Mouse (Mus musculus) adrenal gland, adult 2 months (tissue): ENCODE measurements around the gene Tfip11. TPM values are rescaled to one million over a fixed set of nuclear protein-coding genes. Genes with fewer than 3 reads are reported as not detected.

Experiments used
- DNase-seq: peaks from one replicate; pipeline ENCODE4 v3.0.0; 2021
- polyA plus RNA-seq: library from polyadenylated mRNA; depleted of rRNA; stranded (reverse); fragments of >200 nt; gene quantifications from 2 replicates; pipeline ENCODE4 v1.2.3, GENCODE M21; 2012; rRNA removed
- total RNA-seq, 2 experiments: library from RNA; stranded (reverse); gene quantifications; 2 replicates each; pipeline ENCODE4 v1.2.3; 2021

Tfip11 gene
- total and polyA plus RNA-seq, 3 experiments, result 30.3 to 38.7 (median 38.1) TPM

DNA sequence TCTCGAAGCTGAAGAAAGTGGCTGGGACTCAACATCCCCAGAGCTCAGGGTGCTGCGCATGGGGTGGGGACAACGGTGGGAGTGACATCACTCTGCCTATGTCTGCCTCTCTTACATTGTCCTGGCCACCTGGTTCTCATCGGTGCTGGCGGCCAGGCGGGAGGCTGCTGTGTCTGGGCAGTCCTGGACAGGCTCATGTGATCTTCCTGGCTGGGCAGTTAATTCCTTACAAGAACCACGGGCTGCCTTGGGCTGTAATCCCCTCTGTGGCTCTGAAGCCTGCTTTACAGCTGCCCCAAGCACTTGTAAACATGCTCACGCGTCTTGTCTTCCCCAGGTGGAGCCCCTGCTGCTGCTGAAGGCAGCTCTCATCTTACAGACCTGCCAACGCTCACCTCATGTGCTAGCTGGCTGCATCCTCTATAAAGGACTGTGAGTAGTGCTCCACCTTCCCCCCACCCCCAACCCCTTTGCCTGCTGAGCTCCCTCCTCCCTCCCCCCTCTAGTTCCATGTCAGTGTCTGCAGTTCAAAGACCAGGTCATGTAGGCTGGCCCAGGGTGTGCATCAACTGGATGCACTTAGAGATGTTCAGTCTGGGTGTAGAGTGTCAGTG is 38.1 kb downstream of the Tfip11 start:
- no peak for DNase-seq

DNA sequence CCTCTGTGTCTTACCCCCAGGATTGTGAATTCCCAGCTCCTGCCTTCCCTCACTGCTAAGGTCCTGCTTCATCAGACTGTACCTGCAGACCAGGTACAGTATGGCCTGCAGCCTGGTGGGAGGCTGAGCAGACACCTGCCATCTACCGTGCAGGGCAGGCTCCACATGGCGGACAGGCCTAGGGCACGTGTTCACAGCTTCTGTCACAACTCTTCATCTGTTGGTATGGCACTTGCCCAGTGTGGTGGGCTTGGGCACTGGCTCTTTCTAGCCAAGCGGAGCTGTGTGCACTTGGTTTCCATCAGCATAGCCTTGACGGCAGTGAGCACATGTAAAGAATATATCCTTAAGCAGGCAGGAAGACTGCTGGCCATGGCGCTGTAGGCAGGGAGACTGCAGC is 40.7 kb downstream of the Tfip11 start:
- no peak for DNase-seq

DNA sequence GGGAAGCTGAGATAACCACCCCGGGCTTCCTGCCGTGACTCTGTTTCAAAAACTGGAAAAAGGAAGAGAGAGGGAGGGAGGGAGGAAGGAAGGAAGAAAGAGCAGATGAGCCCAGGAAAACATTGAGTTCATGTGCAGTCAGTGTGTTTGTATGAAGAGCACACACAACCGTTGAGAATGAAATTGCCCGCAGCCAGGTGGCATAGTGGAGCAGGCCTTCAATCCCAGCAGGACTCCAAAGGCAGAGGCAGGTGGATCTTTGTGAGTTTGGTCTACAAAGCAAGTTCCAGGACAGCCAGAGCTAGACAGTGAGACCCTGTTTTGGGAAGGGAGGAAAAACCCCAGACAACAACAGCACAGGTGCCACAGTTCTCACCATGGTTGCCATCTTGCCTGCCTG is 41.2 kb downstream of the Tfip11 start:
- no peak for DNase-seq

GRCm38 (mm10) chr5:112367929-112368328 is 41.8 kb downstream of the Tfip11 start:
- no peak for DNase-seq

GRCm38 (mm10) chr5:112368666-112369065 is 42.5 kb downstream of the Tfip11 start:
- DNase-seq, result no peak

- no peak for DNase-seq
These were observed 43.2 kb downstream of the Tfip11 start for GRCm38 (mm10) chr5:112369326-112369725.

DNA sequence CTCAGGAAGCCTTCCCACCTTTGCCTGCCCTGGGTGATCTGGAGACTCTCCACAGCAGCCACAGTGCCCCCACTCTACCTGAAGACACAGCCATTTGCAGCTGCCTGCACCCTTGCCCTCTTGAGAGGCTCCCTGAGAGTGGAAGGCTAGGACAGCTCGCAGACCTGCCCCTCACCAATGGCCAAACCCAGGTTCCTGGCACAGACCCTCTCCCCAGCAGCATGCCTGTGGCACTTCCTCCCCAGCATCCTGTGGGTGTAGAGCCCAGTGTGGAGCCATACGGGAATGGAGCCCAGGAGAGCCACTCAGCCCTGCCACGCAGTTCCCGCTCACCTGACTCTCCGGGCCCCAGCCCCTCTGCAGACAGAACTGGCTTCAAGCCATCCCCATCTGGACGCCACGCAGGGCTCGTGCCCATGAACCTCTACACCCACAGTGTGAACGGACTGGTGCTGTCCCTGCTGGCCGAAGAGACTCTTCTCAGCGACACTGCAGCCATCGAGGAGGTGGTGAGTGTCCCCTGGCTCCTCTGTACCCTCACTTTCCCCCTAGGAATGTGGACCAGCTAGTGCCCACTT is 44.2 kb downstream of the Tfip11 start:
- no peak for DNase-seq

DNA sequence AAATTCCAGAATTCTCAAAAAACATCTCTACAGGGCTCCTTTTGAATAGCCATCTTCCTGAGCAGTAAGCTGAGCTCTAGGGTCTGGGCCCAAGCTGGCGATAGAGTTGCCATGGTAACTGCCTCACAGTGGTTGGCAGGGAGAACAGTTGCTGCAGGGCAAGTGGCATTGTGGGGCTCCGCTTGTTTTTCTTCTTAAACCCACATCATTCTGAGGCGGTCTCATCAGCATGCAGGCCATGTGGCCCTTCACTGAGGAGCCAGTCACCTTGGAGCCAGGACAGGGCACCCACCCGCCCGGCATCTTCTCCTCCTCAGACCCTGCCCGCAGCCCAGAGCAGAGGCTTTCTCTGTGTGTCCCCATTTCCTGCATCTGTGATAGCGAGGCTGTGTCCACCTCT is 45.8 kb downstream of the Tfip11 start:
- no peak for DNase-seq

DNA sequence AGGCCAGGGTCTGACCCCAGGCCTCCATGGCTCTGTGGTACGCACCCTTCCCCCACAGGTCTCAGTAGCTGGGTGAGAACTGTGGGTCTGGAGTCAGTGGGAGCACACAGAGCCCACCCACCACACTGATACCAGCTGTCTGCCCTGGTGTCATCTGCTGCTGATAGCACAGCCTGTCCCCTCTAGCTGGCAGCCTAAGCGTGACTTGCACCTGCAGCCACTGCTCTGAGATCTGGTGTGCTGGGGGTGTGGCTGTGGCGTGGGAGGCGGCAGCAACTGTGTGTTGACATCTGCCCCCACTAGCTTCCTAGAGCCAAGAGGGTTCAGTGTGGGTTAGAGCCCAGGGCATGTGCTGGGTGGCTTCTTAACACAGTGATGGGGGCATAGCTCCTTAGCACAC is 50.0 kb downstream of the Tfip11 start:
- no peak for DNase-seq

DNA sequence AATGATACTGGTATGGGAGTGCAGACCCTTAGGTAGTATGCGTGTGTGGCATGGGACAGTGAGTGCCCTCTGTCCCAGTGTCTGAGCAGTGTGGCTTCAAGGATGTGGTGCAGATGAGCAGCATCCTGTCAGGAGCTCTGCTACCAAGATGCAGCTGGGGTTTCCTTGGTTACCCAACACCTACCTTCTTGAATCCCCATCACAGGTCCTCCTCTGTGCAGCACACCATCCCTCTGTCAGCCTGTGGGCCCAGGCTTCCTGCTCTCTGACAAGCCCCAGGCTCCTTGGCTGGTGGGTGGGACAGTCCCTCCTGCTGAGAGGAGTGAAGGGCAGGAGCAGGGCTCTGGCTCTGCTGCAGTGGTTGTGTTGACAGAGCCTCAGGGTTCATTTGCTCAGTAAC is 51.2 kb downstream of the Tfip11 start:
- no peak for DNase-seq

DNA sequence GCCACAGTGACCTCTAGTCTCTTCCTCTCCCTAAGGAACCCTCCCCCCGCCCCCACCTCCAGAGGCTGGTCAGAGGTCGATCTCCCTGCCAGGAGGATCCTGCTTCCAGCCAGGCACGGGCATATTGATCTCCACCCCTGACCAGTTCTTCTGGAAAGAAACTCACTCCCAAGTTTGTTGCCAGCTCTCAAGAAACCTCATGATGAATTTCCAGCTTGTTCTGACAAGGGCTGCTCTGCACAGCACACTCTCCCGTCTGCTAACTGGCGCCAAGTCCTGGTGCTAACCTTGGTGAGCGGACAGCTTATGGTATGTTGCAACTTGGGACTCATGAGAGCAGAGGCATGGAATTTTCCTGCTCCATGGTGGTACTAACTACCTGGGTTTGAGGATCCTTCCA is 52.6 kb downstream of the Tfip11 start:
- DNase-seq, result peak; percentile 87

GRCm38 (mm10) chr5:112381154-112381553 is 55.0 kb downstream of the Tfip11 start:
- DNase-seq, result peak; percentile 65

DNA sequence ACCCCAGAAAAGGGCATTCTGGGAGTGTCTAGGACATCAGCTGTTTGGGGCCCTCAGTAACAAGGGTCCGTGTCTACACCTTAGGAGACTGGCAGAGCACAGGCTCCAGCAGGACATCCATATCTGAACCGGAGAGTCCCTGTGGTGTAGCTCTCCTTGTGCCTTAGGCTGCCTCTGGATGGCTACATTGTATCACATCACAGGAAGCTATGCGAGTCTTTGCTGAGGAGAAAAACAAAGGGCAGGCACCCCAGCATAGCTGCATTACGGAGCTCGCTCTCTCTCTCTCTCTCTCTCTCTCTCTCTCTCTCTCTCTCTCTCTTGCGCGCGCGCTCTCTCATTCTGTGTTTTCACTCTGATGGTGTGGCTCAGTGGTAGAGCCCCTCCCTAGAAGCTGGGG is 55.9 kb downstream of the Tfip11 start:
- DNase-seq, result no peak

- DNase-seq, result peak; percentile 84
These were observed 56.6 kb downstream of the Tfip11 start for GRCm38 (mm10) chr5:112382641-112383330.

GRCm38 (mm10) chr5:112384805-112385472 is 58.8 kb downstream of the Tfip11 start:
- DNase-seq, result no peak

- no peak for DNase-seq
These were observed 59.8 kb downstream of the Tfip11 start for GRCm38 (mm10) chr5:112385973-112386372.

Other genes starting within 250 kb of the Tfip11 start
- 10 to 100 TPM; 70.5 to 74.9 TPM for gene Cryba4, start 73.8 kb upstream of the Tfip11 start, total RNA-seq
- gene Cryba4, start 73.8 kb upstream of the Tfip11 start, polyA plus RNA-seq, result 58.4 and 91.5 TPM in 2 replicates
- gene Crybb1, start 70.5 kb upstream of the Tfip11 start, total RNA-seq, result 1 to 10 TPM; 2.9 to 3.2 TPM
- gene Crybb1, start 70.5 kb upstream of the Tfip11 start, polyA plus RNA-seq, result 5.3 and 6.7 TPM in 2 replicates
- gene Tpst2, start 49.7 kb upstream of the Tfip11 start, total RNA-seq, result 100 to 1,000 TPM; 154 to 322 TPM
- gene Tpst2, start 49.7 kb upstream of the Tfip11 start, polyA plus RNA-seq, result 222 and 270 TPM in 2 replicates
- gene Srrd, start 16.7 kb downstream of the Tfip11 start, total RNA-seq, result 10 to 100 TPM; 20.1 to 68.5 TPM
- gene Srrd, start 16.7 kb downstream of the Tfip11 start, polyA plus RNA-seq, result 43.2 and 47.4 TPM in 2 replicates
- 10 to 100 TPM; 19.9 to 61.1 TPM for gene Hps4, start 16.7 kb downstream of the Tfip11 start, total RNA-seq
- gene Hps4, start 16.7 kb downstream of the Tfip11 start, polyA plus RNA-seq, result 62.7 and 64.6 TPM in 2 replicates
- gene Gm6583, start 29.7 kb downstream of the Tfip11 start, total RNA-seq, result under 1 TPM in 1 of 2 experiments, not detected in 1; 0.14 TPM
- not detected in 2 replicates for gene Gm6583, start 29.7 kb downstream of the Tfip11 start, polyA plus RNA-seq
- 1 to 10 TPM; 2.1 to 6.5 TPM for gene Asphd2, start 68.5 kb downstream of the Tfip11 start, total RNA-seq
- gene Asphd2, start 68.5 kb downstream of the Tfip11 start, polyA plus RNA-seq, result 2.1 and 5.1 TPM in 2 replicates
- gene Gm6588, start 123.1 kb downstream of the Tfip11 start, total RNA-seq, result not detected
- not detected in 2 replicates for gene Gm6588, start 123.1 kb downstream of the Tfip11 start, polyA plus RNA-seq